Mouse (Mus musculus) heart, embryonic 15.5 days (tissue): ENCODE results near the gene Hhipl2. TPM values are rescaled to one million over a fixed set of nuclear protein-coding genes. Genes with fewer than 3 reads are reported as not detected.

Source experiments
- polyA plus RNA-seq: library from polyadenylated mRNA; unstranded; fragments of >200 nt; fragmentation: Nextera tagmentation; extraction: Ambion mirVana; gene quantifications from 2 replicates; pipeline ENCODE4 v1.2.1, GENCODE M21; 2015

Hhipl2 gene
- polyA plus RNA-seq, 1 experiment from 2014 or later: 0.34 TPM

Other genes starting within 250 kb of the Hhipl2 start
- 7.8 and 11.0 TPM in 2 replicates for gene Disp1, start 196.7 kb upstream of the Hhipl2 start, polyA plus RNA-seq
- gene Aida, start 121.6 kb upstream of the Hhipl2 start, polyA plus RNA-seq: 30.0 and 30.9 TPM in 2 replicates
- gene Brox, start 120.9 kb upstream of the Hhipl2 start, polyA plus RNA-seq: 38.6 and 42.3 TPM in 2 replicates
- 65.2 and 73.5 TPM in 2 replicates for gene Mia3, start 48.7 kb upstream of the Hhipl2 start, polyA plus RNA-seq
- gene Taf1a, start 29.2 kb upstream of the Hhipl2 start, polyA plus RNA-seq: 11.5 and 13.4 TPM in 2 replicates